Mouse (Mus musculus): Measurements from ENCODE around the gene Atp5g3. TPM values are rescaled to one million over a fixed set of nuclear protein-coding genes. Genes with fewer than 3 reads are reported as not detected.
A peak's percentile ranks its signal among the peaks of the same experiment; 100 is the strongest.
"Not testable (repeated sequence)": the region's sequence is repeated elsewhere in the genome, so short reads cannot be mapped to it uniquely, and the experiment has no call there.

The Atp5g3 gene
- polyA plus RNA-seq (2012; rRNA removed), result 604 and 682 TPM in 2 replicates

DNA sequence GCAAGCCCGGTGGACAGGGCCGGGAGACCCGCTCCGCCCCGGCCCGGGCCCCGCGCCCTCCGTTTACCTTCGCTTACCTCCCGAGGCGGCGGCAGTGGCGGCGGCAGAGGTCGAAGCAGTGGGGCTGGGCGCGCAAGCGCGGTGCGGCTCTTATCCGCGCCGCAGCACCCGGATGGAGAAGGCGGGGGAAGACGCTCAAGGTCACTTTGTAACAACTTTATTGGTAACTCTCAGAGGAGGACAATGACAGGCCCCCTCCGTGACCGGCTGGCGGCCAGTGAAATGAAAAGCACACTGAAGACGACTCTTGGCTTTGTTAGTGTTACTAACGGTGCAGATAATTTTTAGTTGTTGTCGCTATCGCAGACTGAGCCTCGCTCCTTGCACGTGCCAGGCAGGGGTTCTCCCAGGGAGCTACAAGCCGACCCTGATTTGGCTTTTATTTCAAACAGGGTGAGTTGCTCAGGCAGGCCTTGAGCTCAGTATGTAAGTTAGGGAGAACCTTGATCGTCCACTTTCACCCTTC lies at the start of gene Atp5g3:
TSS of gene Atp5g3 (minus strand) at position 152 of the 526 bp plus-strand sequence.
- DNase-seq (ENCODE audit: low spot score), result peak; percentile 93

GRCm38 (mm10) chr2:73958342-73958741 lies 47.2 kb upstream of the Atp5g3 start:
- no peak for DNase-seq (ENCODE audit: low spot score)

DNA sequence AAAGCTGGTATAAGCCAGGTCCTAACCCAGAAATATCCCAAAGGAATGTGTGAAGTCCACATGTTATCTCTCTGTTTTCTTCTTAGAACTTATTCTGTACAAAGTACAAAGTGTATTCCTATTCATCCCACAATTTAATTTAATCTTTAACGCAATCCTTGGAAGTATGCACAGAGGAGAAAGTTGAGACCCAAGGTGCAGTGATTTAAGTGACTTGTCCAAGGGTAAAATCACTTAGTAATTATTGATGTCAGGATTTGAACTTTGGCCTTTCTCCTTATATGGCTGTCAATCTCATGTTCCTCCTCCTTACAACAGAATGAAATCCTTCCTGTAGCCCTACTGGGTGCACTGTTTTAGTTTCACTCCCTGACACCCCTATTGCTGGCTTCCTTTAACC lies 42.5 kb upstream of the Atp5g3 start:
- no peak for DNase-seq (ENCODE audit: low spot score)

DNA sequence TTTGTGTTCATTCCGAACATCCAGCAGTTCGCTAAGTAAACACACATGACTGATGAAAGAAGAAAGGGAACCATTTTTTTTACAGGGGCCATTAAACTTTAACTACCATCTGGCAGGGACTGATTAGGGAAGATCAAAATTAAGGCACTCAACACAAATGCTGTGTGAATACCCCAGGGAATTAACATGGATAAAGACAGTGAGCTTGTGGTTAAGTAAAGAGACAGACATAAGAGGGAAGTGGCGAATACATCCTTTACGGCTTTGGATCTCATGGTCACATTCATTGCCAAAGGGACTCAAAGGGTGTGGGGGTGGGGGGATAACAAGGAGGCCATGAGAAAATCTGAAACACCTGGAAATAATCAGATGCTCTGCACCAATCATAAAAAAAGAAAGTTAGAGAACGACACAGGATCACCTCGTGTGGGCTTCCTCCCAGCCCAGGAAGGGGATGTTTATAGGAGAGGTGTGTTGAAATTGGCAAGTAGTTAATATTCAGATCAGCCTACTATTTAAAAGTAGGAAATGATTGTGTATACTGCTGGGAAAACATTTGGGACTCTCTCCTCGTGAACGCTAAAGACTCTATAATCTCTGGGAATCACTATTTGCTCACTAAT lies 41.6 kb upstream of the Atp5g3 start:
- DNase-seq (ENCODE audit: low spot score), result no peak

GRCm38 (mm10) chr2:73947360-73947759 lies 36.2 kb upstream of the Atp5g3 start:
- no peak for DNase-seq (ENCODE audit: low spot score)

DNA sequence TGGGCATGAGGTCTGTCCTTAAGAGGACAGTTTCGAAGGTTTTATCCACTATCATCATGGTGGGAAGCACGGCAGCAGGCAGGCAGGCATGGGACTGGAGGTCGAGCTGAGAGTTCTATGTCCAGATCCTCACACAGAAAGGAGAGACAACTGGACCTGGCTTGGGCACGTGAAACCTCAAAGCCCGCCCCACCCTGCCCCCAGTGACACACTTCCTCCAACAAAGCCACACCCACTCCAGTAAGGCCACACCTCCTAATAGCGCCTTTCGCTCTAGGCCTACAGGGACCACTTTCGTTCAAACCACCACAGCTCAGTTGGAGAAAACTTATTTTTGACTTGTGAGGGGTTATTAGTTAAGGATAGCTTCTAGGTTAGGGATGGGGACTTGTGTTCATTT lies 32.6 kb upstream of the Atp5g3 start:
- DNase-seq (ENCODE audit: low spot score), result no peak

GRCm38 (mm10) chr2:73942844-73943243 lies 31.7 kb upstream of the Atp5g3 start:
- no peak for DNase-seq (ENCODE audit: low spot score)

DNA sequence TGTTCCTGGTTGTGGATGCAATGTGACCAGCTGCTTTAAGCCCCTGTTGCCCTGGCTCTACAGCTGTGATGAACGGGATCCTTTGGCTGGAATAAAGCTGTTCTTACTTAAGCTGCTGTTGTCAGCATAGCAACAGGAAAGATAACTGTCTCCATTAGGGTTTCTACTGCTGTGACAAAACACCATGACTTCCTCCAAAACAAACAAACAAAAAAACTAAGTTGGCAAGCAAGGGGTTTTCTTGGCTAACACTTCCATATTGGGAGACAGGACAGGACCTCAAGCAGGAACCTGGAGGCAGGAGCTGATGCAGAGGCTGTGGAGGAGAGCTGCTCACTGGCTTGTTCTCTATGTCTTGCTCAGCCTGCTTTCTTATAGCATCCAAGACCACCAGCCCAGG lies 30.2 kb upstream of the Atp5g3 start:
- DNase-seq (ENCODE audit: low spot score), result no peak

DNA sequence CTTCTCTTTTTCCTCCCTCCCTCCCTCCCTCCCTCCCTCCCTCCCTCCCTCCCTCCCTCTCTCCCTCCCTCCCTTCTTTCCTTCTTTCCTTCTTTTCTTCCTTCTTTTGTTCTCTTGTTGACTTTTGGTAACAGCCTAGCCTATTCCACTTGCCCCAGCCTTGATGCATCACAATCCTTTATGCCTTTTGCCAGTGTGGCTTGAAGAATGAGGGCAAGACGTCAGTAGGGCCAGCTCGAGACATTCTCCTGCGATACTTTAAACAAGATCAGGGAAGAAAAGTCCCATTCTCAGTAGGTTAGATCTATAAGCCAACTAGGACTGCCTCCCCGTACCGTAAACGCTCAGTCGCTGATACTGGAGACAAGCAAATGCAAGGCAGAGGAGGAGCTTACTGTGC lies 29.3 kb upstream of the Atp5g3 start:
- DNase-seq (ENCODE audit: low spot score), result no peak

DNA sequence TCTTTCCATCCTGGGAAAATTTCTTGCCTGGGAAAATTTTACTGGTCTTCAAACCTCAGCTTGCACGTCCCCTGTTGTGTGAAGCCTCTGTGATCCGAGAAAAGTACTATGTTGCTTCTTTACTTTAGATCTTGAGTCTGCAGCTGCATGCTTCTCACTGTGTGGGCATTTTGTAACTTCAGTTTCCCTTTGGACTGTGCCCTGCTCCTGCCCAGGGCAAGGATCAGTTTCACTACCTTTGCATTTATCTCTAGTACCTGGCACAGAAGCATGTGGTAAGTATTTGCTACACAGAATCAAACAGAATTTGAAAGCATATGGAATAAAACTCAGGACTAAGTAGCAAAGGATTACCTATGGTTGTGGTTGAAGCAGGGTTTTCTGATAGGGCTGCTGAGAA lies 27.8 kb upstream of the Atp5g3 start:
- DNase-seq (ENCODE audit: low spot score), result no peak

- no peak for DNase-seq (ENCODE audit: low spot score)
These were observed 21.7 kb upstream of the Atp5g3 start for GRCm38 (mm10) chr2:73932676-73933313.

- DNase-seq (ENCODE audit: low spot score), result no peak
These were observed 16.6 kb upstream of the Atp5g3 start for GRCm38 (mm10) chr2:73927711-73928110.

DNA sequence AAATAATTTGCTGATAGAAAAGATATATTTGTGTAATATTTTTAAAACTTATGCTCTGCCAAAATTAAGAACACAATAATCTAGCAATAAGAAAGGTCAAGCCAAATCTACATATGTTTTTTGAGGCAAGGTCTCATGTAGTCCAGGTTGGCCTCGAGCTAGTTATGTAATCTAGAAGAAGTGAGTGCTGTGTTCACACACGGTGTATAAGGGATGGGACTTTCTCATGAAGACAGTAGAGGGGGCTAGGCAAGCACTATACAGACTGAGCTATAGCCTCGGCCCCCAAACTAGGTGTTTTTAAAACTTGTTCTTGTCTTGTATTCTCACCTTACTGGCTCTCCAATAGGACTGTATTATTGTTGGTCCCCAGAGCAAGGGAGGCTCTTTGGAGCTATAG lies 14.4 kb upstream of the Atp5g3 start:
- DNase-seq (ENCODE audit: low spot score), result no peak

GRCm38 (mm10) chr2:73925089-73925488 lies 14.0 kb upstream of the Atp5g3 start:
- DNase-seq (ENCODE audit: low spot score), result no peak

DNA sequence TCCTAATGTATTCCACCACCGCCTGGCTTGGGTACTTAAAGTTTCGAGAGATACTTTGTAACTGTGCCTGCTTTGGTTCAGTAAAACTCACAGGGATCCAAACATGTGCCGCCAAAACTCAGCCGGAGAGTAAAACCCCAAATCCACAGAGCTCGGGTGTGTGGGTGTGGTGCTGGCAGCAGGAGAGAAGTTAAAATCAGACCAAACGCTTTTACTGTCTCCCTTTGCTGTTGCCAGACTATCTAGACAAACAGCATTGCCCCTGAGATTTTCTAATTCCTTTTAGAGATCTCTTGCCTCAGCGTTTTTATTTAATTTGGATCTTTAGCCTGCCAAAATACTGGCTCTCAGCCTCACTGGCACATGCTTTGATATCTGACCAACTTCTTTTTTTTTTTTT lies 8.5 kb upstream of the Atp5g3 start:
- DNase-seq (ENCODE audit: low spot score), result no peak

GRCm38 (mm10) chr2:73912264-73912663 lies 1.1 kb upstream of the Atp5g3 start:
- no peak for DNase-seq (ENCODE audit: low spot score)

GRCm38 (mm10) chr2:73910571-73911174 lies 453 bp downstream of the Atp5g3 start:
- DNase-seq (ENCODE audit: low spot score), result peak; percentile 43

DNA sequence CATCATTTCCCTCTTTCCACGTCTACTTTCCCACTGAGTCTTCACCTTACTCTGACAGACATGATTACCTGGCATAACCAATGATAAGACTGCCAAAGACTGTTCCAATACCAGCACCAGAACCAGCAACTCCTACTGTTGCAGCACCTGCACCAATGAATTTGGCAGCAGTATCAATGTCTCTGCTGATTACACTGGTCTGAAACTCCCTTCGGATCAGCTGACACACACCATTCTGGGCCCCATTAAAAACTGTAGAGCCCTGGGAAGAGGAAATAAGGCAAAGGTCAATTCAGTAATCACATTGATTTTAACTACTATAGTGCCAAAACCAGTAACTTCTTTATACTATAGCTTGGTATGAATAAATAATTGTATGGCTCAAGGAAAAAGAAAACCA lies 2.0 kb downstream of the Atp5g3 start:
- DNase-seq (ENCODE audit: low spot score), result no peak

DNA sequence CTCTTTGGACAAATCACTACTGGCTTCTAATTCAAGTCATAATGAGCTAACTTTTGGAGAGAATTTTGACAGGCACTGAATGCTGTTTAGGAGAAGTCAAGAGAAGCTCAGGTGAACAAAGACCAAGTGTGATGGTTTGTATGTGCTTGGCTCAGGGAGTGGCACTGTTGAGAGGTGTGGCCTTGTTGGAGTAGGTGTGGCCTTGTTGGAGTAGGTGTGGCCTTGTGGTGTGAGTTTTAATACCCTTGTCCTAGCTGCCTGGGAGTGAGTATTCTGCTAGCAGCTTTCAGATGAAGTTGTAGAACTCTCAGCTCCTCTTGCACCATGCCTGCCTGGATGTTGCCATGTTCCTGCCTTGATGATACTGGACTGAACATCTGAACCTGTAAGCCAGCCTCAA lies 6.4 kb downstream of the Atp5g3 start:
- DNase-seq (ENCODE audit: low spot score), result not testable (repeated sequence)

GRCm38 (mm10) chr2:73903536-73903935 lies 7.6 kb downstream of the Atp5g3 start:
- DNase-seq (ENCODE audit: low spot score), result no peak

DNA sequence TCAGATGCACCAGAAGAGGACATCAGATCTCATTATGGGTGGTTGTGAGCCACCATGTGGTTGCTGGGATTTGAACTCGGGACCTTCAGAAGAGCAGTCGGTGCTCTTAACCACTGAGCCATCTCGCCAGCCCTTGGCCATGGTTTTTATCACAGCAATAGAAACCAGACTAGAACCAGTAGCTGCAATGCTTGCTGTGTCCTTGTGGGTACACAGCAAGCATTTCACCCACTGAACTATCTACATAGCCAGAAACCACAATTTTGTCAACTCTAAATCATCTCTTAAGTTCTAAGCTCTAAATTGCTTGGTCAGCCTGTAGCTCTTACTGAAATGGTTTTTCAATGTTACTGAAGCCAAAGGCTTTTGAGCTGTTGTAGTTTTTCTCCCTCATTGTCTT lies 8.8 kb downstream of the Atp5g3 start:
- DNase-seq (ENCODE audit: low spot score), result not testable (repeated sequence)

GRCm38 (mm10) chr2:73901169-73901568 lies 10.0 kb downstream of the Atp5g3 start:
- no peak for DNase-seq (ENCODE audit: low spot score)

DNA sequence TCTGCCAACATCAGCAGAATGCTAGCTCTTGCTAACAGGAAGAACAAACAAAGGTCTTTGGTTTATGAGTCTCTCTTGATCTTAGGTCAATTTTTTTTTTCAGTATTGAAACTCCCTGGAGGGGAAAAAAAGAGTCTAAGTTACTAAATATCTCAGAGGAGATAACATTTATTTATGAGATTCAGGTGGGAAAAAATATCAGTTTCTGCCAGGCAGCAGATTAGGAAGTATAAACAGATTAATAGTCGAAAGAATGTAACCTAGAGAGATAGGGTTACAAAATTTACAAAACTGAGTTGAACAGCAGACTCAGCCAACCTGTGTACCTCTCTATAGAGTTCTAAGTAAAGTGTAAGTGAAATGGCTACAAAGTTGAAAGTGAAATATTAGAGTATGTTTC lies 10.8 kb downstream of the Atp5g3 start:
- no peak for DNase-seq (ENCODE audit: low spot score)
